Mouse (Mus musculus) kidney, embryonic 14.5 days (tissue): ENCODE results near the gene Nme6. TPM values are rescaled to one million over a fixed set of nuclear protein-coding genes. Genes with fewer than 3 reads are reported as not detected.

Experiments used
- ATAC-seq: fragments of 200-750 bp; cut with Nextera tagmentation; 2 replicates; pipeline ENCODE4 v1.8.0; 2017; ENCODE audit warnings: moderate number of reproducible peaks, mild to moderate bottlenecking, moderate TSS enrichment, moderate library complexity; ENCODE audit not compliant: low FRiP score, low TSS enrichment
- H3K27ac ChIP-seq: fragments of 300-500 bp; sonication (generic); 2 replicates; pipeline ENCODE4 v1.5.1; 2014; ENCODE audit warnings: low read depth, mild to moderate bottlenecking, low read length, moderate library complexity, mixed read lengths
- H3K27me3 ChIP-seq: fragments of 300-500 bp; sonication (generic); 2 replicates; pipeline ENCODE4 v1.6.1; 2014; ENCODE audit warnings: mild to moderate bottlenecking, low read length; ENCODE audit not compliant: control insufficient read depth, insufficient read depth
- H3K36me3 ChIP-seq: fragments of 300-500 bp; sonication (generic); 2 replicates; pipeline ENCODE4 v1.6.1; 2014; ENCODE audit warnings: low read length, mixed read lengths; ENCODE audit not compliant: control insufficient read depth, insufficient read depth
- H3K4me1 ChIP-seq: fragments of 300-500 bp; sonication (generic); 2 replicates; pipeline ENCODE4 v1.6.1; 2014; ENCODE audit warnings: low read length, mixed read lengths; ENCODE audit not compliant: control insufficient read depth, insufficient read depth
- H3K4me2 ChIP-seq: fragments of 300-500 bp; sonication (generic); replicated peaks from 2 replicates; pipeline ENCODE4 v1.6.1; 2014; ENCODE audit warnings: low read depth, mild to moderate bottlenecking, low read length
- H3K4me3 ChIP-seq: fragments of 300-500 bp; sonication (generic); 2 replicates; pipeline ENCODE4 v1.5.1; 2014; ENCODE audit warnings: mild to moderate bottlenecking, low read length
- H3K9ac ChIP-seq: fragments of 300-500 bp; sonication (generic); 2 replicates; pipeline ENCODE4 v1.6.1; 2014; ENCODE audit warnings: low read depth, mild to moderate bottlenecking, low read length, moderate library complexity
- H3K9me3 ChIP-seq: fragments of 300-500 bp; sonication (generic); 2 replicates; pipeline ENCODE4 v1.6.1; 2016; ENCODE audit warnings: low read length; ENCODE audit not compliant: control insufficient read depth
- WGBS: fragments of 180-500 bp; shearing (Covaris S2); extraction: QIAGEN DNeasy Blood & Tissue Kit; methylation state at CpG from one replicate; pipeline ENCODE4 v1.1.7; 2014; 5-methylcytosine and 5-hydroxymethylcytosine counted together
- microRNA-seq: library from miRNA; unstranded; fragments of <30 nt; microRNA quantifications from one replicate; pipeline ENCODE4, GENCODE M21; 2016
- polyA plus RNA-seq: library from polyadenylated mRNA; unstranded; fragments of >200 nt; fragmentation: Nextera tagmentation; extraction: Ambion mirVana; gene quantifications from 2 replicates; pipeline ENCODE4 v1.2.1, GENCODE M21; 2014

Gene Nme6
- polyA plus RNA-seq, 1 experiment from 2014 or later, result 88.6 TPM

- Histone ChIP-seq H3K27ac (no peak overlapping the region), H3K9me3 (no peaks in the 10 kb centered on the region), H3K36me3 (peaks cover 53% of the 10 kb centered on the region), H3K9ac (peak overlapping the region; percentile 98; the same call in 1 of the 2 replicates), H3K4me2 (peak overlapping the region; percentile 85), H3K27me3 (no peaks in the 10 kb centered on the region), H3K4me1 (peaks cover 9% of the 10 kb centered on the region), H3K4me3 (peak overlapping the region; percentile 99; the same call in 1 of the 2 replicates)
- ATAC-seq, result no peak
- WGBS, result 85% methylated on average over 5 of the region's 5 CpGs
These were observed 45.1 kb downstream of the Nme6 start for GRCm38 (mm10) chr9:109877666-109878065.

DNA sequence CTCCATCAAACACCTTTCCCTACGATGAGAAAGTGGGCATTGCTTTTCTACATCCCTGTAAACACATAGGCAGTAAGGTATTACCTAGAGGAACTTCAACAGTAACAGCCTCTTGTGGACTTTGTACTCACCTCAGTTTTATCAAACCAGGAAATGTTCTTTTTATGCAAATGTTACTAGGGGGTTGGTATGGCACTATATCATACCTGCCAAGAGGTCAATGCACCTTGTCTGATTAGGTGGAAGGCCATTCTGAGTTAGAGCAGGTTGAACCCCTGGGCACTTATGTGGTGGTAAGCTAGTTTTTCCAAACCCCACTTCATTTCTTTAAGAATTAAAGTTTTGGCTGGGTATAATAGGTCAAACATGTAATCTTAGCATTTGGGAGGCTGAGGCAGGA, 46.8 kb downstream of the Nme6 start:
- Histone ChIP-seq H3K9me3 (no peaks in the 10 kb centered on the region), H3K27ac (no peak overlapping the region), H3K36me3 (peaks cover 69% of the 10 kb centered on the region), H3K4me3 (no peak overlapping the region), H3K4me2 (no peak overlapping the region), H3K9ac (no peak overlapping the region), H3K27me3 (no peaks in the 10 kb centered on the region), H3K4me1 (peaks cover 9% of the 10 kb centered on the region)
- ATAC-seq, result no peak
- 100% methylated on average over 1 of the region's 1 CpGs for WGBS

DNA sequence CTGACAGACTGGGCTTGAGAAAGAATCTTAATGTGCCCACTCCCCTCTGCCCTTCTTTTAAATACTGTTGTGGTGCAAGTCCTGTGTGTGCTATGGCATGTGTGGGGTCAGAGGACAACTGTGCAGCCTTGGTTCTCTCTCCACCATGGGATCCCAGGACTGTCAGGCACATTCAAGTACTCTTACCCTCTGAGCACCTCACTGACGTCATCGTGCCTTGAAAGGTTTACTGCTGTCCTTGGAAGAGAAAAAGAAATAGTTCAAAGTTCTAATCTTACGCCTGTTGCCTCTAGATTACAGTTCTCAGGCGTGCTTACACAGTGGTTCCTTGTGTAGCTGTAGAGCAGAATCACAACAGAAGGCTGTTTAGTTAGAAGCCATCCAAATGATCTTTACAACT, 53.7 kb downstream of the Nme6 start:
- H3K27me3 ChIP-seq, result no peaks in the 10 kb centered on the region
- H3K4me3 ChIP-seq, result no peak overlapping the region
- no peak overlapping the region for H3K27ac ChIP-seq
- H3K4me1 ChIP-seq, result 0 out of 2 replicates have a peak, but pooled peaks cover under 1% of the 10 kb centered on the region
- H3K9ac ChIP-seq, result no peak overlapping the region
- no peaks in the 10 kb centered on the region for H3K9me3 ChIP-seq
- H3K4me2 ChIP-seq, result no peak overlapping the region
- 68% methylated on average over 4 of the region's 4 CpGs for WGBS
- ATAC-seq, result no peak
- peaks cover 100% of the 10 kb centered on the region for H3K36me3 ChIP-seq

GRCm38 (mm10) chr9:109887321-109887720, 54.8 kb downstream of the Nme6 start:
- 90% methylated on average over 5 of the region's 5 CpGs for WGBS
- Histone ChIP-seq H3K4me2 (no peak overlapping the region), H3K9me3 (no peaks in the 10 kb centered on the region), H3K4me3 (no peak overlapping the region), H3K9ac (no peak overlapping the region), H3K27ac (no peak overlapping the region), H3K27me3 (no peaks in the 10 kb centered on the region), H3K36me3 (peaks cover 100% of the 10 kb centered on the region), H3K4me1 (no peaks in the 10 kb centered on the region)
- no peak for ATAC-seq

GRCm38 (mm10) chr9:109891501-109891900, 59.0 kb downstream of the Nme6 start:
- Histone ChIP-seq H3K27ac (no peak overlapping the region), H3K27me3 (no peaks in the 10 kb centered on the region), H3K9ac (no peak overlapping the region), H3K4me1 (peaks cover 15% of the 10 kb centered on the region; the same call in 1 of the 2 replicates), H3K9me3 (no peaks in the 10 kb centered on the region), H3K4me2 (no peak overlapping the region), H3K4me3 (no peak overlapping the region), H3K36me3 (peaks cover 76% of the 10 kb centered on the region)
- no peak for ATAC-seq
- WGBS, result 88% methylated on average over 8 of the region's 8 CpGs

Small RNA genes within 50 kb of the gene (microRNA-seq; reads per million reads assigned to microRNA genes)
- gene Mir7089, result 2.5 reads per million, percentile 8 among the genes with 10 or more reads in this experiment

Other genes starting within 250 kb of the Nme6 start
- gene Fbxw24, start 206.7 kb upstream of the Nme6 start, polyA plus RNA-seq, result 0.32 TPM in 1 of 2 replicates, not detected in the other
- 0.19 TPM in 1 of 2 replicates, not detected in the other for gene Fbxw25, start 168.1 kb upstream of the Nme6 start, polyA plus RNA-seq
- 0.17 TPM in 1 of 2 replicates, not detected in the other for gene Fbxw18, start 130.0 kb upstream of the Nme6 start, polyA plus RNA-seq
- gene Fbxw26, start 86.7 kb upstream of the Nme6 start, polyA plus RNA-seq, result 0.14 and 0.15 TPM in 2 replicates
- gene Fbxw27, start 42.1 kb upstream of the Nme6 start, polyA plus RNA-seq, result 0.43 TPM in 1 of 2 replicates, not detected in the other
- gene Spink8, start 20.5 kb upstream of the Nme6 start, polyA plus RNA-seq, result 25.1 and 32.7 TPM in 2 replicates
- 0.27 TPM in 1 of 2 replicates, not detected in the other for gene Camp, start 16.9 kb downstream of the Nme6 start, polyA plus RNA-seq
- gene Cdc25a, start 42.8 kb downstream of the Nme6 start, polyA plus RNA-seq, result 21.1 and 31.6 TPM in 2 replicates
- 35.1 and 54.6 TPM in 2 replicates for gene Map4, start 98.7 kb downstream of the Nme6 start, polyA plus RNA-seq